Mouse (Mus musculus) lung, embryonic 15.5 days (tissue): ENCODE measurements around the gene Nudt9. TPM values are rescaled to one million over a fixed set of nuclear protein-coding genes. Genes with fewer than 3 reads are reported as not detected.
"Not testable (repeated sequence)": the region's sequence is repeated elsewhere in the genome, so short reads cannot be mapped to it uniquely, and the experiment has no call there.

Experiments
- ATAC-seq: fragments of 200-750 bp; cut with Nextera tagmentation; 2 replicates; pipeline ENCODE4 v1.8.0; 2017; ENCODE audit warnings: moderate number of reproducible peaks, borderline replicate concordance; ENCODE audit not compliant: low FRiP score, low TSS enrichment; ENCODE audit errors: extremely low read depth
- H3K27ac ChIP-seq: fragments of 300-500 bp; sonication (generic); 2 replicates; pipeline ENCODE4 v1.5.1; 2015; ENCODE audit warnings: moderate library complexity, mild to moderate bottlenecking, inconsistent platforms
- H3K27me3 ChIP-seq: fragments of 300-500 bp; sonication (generic); 2 replicates; pipeline ENCODE4 v1.6.1; 2015; ENCODE audit warnings: inconsistent platforms
- H3K36me3 ChIP-seq: fragments of 300-500 bp; sonication (generic); 2 replicates; pipeline ENCODE4 v1.6.1; 2015; ENCODE audit warnings: inconsistent platforms
- H3K4me1 ChIP-seq: fragments of 300-500 bp; sonication (generic); 2 replicates; pipeline ENCODE4 v1.6.1; 2015; ENCODE audit warnings: inconsistent platforms
- H3K4me2 ChIP-seq: fragments of 300-500 bp; sonication (generic); 2 replicates; pipeline ENCODE4 v1.6.1; 2015; ENCODE audit warnings: inconsistent platforms, mild to moderate bottlenecking, moderate library complexity
- H3K4me3 ChIP-seq: fragments of 300-500 bp; sonication (generic); 2 replicates; pipeline ENCODE4 v1.5.1; 2015; ENCODE audit warnings: mild to moderate bottlenecking, inconsistent platforms
- H3K9ac ChIP-seq: fragments of 300-500 bp; sonication (generic); 2 replicates; pipeline ENCODE4 v1.6.1; 2015; ENCODE audit warnings: inconsistent platforms
- H3K9me3 ChIP-seq: fragments of 300-500 bp; sonication (generic); 2 replicates; pipeline ENCODE4 v1.6.1; 2016; ENCODE audit warnings: inconsistent platforms
- WGBS: fragments of 180-500 bp; shearing (Covaris S2); methylation state at CpG from one replicate; pipeline ENCODE4 v1.1.7; 2015; 5-methylcytosine and 5-hydroxymethylcytosine counted together
- polyA plus RNA-seq: library from polyadenylated mRNA; unstranded; fragments of >200 nt; fragmentation: Nextera tagmentation; extraction: Ambion mirVana; gene quantifications from 2 replicates; pipeline ENCODE4 v1.2.1, GENCODE M21; 2015

The Nudt9 gene
- polyA plus RNA-seq, 1 experiment from 2014 or later: 67.0 TPM

GRCm38 (mm10) chr5:104021597-104022378, 24.3 kb upstream of the Nudt9 start, which contains the start of gene Hsd17b11:
Gene Hsd17b11 (minus strand): TSS chr5:104021919.
- H3K4me3 ChIP-seq: peak within 1 kb of the TSS; percentile 56
- peak within 1 kb of the TSS; percentile 76 for H3K4me2 ChIP-seq
- no peaks in the 10 kb centered on the region for H3K27me3 ChIP-seq
- H3K27ac ChIP-seq: peak within 1 kb of the TSS; percentile 89
- no peaks in the 10 kb centered on the region for H3K9me3 ChIP-seq
- peak; percentile 93 for ATAC-seq
- H3K36me3 ChIP-seq: peaks cover 12% of the 10 kb centered on the region; the same call in 1 of the 2 replicates
- H3K4me1 ChIP-seq: peaks cover 36% of the 10 kb centered on the region
- 1% methylated on average over 31 of the region's 31 CpGs for WGBS
- H3K9ac ChIP-seq: peak within 1 kb of the TSS; percentile 56

GRCm38 (mm10) chr5:104022558-104022957, 23.5 kb upstream of the Nudt9 start:
- H3K27me3 ChIP-seq: no peaks in the 10 kb centered on the region
- peak overlapping the region; percentile 76 for H3K4me2 ChIP-seq
- ATAC-seq: no peak
- H3K4me3 ChIP-seq: no peak overlapping the region
- H3K9me3 ChIP-seq: no peaks in the 10 kb centered on the region
- peaks cover 36% of the 10 kb centered on the region for H3K4me1 ChIP-seq
- H3K9ac ChIP-seq: no peak overlapping the region
- 51% methylated on average over 5 of the region's 5 CpGs for WGBS
- peak overlapping the region; percentile 89 for H3K27ac ChIP-seq
- H3K36me3 ChIP-seq: peaks cover 8% of the 10 kb centered on the region; the same call in 1 of the 2 replicates

GRCm38 (mm10) chr5:104023289-104024020, 22.7 kb upstream of the Nudt9 start:
- H3K4me2 ChIP-seq: no peak overlapping the region; the same call in 1 of the 2 replicates
- no peak overlapping the region for H3K9ac ChIP-seq
- H3K27me3 ChIP-seq: no peaks in the 10 kb centered on the region
- ATAC-seq: no peak
- H3K4me1 ChIP-seq: peaks cover 36% of the 10 kb centered on the region
- WGBS: 55% methylated on average over 8 of the region's 8 CpGs
- no peaks in the 10 kb centered on the region for H3K9me3 ChIP-seq
- H3K27ac ChIP-seq: peak overlapping the region; percentile 54
- no peaks in the 10 kb centered on the region for H3K36me3 ChIP-seq
- no peak overlapping the region for H3K4me3 ChIP-seq

- 75% methylated on average over 5 of the region's 5 CpGs for WGBS
- not testable (repeated sequence) for H3K27me3 ChIP-seq, H3K9ac ChIP-seq, H3K4me3 ChIP-seq, H3K36me3 ChIP-seq, H3K9me3 ChIP-seq, ATAC-seq, H3K4me2 ChIP-seq
- Histone ChIP-seq H3K4me1 (peaks cover 36% of the 10 kb centered on the region), H3K27ac (0 out of 2 replicates have a peak overlapping the region, but pooled peaks have one; percentile 54)
Observed at GRCm38 (mm10) chr5:104024193-104024592, 21.9 kb upstream of the Nudt9 start.

GRCm38 (mm10) chr5:104024762-104025161, 21.3 kb upstream of the Nudt9 start:
- peaks cover 30% of the 10 kb centered on the region for H3K4me1 ChIP-seq
- WGBS: 62% methylated on average over 11 of the region's 11 CpGs
- no peak for ATAC-seq
- no peak overlapping the region for H3K9ac ChIP-seq
- no peaks in the 10 kb centered on the region for H3K27me3 ChIP-seq
- no peak overlapping the region for H3K4me2 ChIP-seq
- H3K36me3 ChIP-seq: no peaks in the 10 kb centered on the region
- H3K4me3 ChIP-seq: no peak overlapping the region
- H3K9me3 ChIP-seq: no peaks in the 10 kb centered on the region
- H3K27ac ChIP-seq: no peak overlapping the region

GRCm38 (mm10) chr5:104025245-104025854, 20.8 kb upstream of the Nudt9 start:
- Histone ChIP-seq H3K4me1 (peaks cover 25% of the 10 kb centered on the region), H3K9ac (no peak overlapping the region), H3K27me3 (no peaks in the 10 kb centered on the region), H3K4me2 (no peak overlapping the region), H3K27ac (no peak overlapping the region), H3K9me3 (no peaks in the 10 kb centered on the region), H3K36me3 (no peaks in the 10 kb centered on the region), H3K4me3 (no peak overlapping the region)
- 40% methylated on average over 17 of the region's 17 CpGs for WGBS
- ATAC-seq: no peak

GRCm38 (mm10) chr5:104032434-104033097, 13.5 kb upstream of the Nudt9 start:
- no peak overlapping the region for H3K4me3 ChIP-seq
- H3K27me3 ChIP-seq: no peaks in the 10 kb centered on the region
- no peaks in the 10 kb centered on the region for H3K36me3 ChIP-seq
- no peaks in the 10 kb centered on the region for H3K9me3 ChIP-seq
- H3K27ac ChIP-seq: no peak overlapping the region
- no peak overlapping the region for H3K9ac ChIP-seq
- 40% methylated on average over 2 of the region's 2 CpGs for WGBS
- no peak for ATAC-seq
- no peak overlapping the region for H3K4me2 ChIP-seq
- no peaks in the 10 kb centered on the region for H3K4me1 ChIP-seq

GRCm38 (mm10) chr5:104035066-104035465, 11.0 kb upstream of the Nudt9 start:
- no peaks in the 10 kb centered on the region for H3K27me3 ChIP-seq
- ATAC-seq: no peak

GRCm38 (mm10) chr5:104035824-104036223, 10.3 kb upstream of the Nudt9 start:
- H3K9me3 ChIP-seq: no peaks in the 10 kb centered on the region
- H3K36me3 ChIP-seq: no peaks in the 10 kb centered on the region
- H3K9ac ChIP-seq: no peak overlapping the region
- H3K4me3 ChIP-seq: no peak overlapping the region
- 28% methylated on average over 1 of the region's 1 CpGs for whole genome bisulfite sequencing
- no peaks in the 10 kb centered on the region for H3K27me3 ChIP-seq
- H3K4me2 ChIP-seq: no peak overlapping the region
- ATAC-seq: no peak
- H3K4me1 ChIP-seq: no peaks in the 10 kb centered on the region
- H3K27ac ChIP-seq: no peak overlapping the region

More at GRCm38 (mm10) chr5:104035066-104035465, 11.0 kb upstream of the Nudt9 start:
- Histone ChIP-seq H3K9me3 (no peaks in the 10 kb centered on the region), H3K36me3 (no peaks in the 10 kb centered on the region), H3K9ac (no peak overlapping the region), H3K4me2 (no peak overlapping the region), H3K4me3 (no peak overlapping the region), H3K4me1 (no peaks in the 10 kb centered on the region), H3K27ac (no peak overlapping the region)

GRCm38 (mm10) chr5:104036686-104037085, 9.4 kb upstream of the Nudt9 start:
- Histone ChIP-seq H3K9me3 (no peaks in the 10 kb centered on the region), H3K9ac (no peak overlapping the region), H3K4me3 (no peak overlapping the region), H3K4me2 (no peak overlapping the region), H3K36me3 (no peaks in the 10 kb centered on the region), H3K27ac (no peak overlapping the region), H3K27me3 (no peaks in the 10 kb centered on the region), H3K4me1 (no peaks in the 10 kb centered on the region)
- 62% methylated on average over 1 of the region's 1 CpGs for WGBS
- ATAC-seq: no peak

- H3K9me3 ChIP-seq: no peaks in the 10 kb centered on the region
- no peak overlapping the region for H3K4me3 ChIP-seq
- no peaks in the 10 kb centered on the region for H3K4me1 ChIP-seq
- H3K27me3 ChIP-seq: no peaks in the 10 kb centered on the region
- 65% methylated on average over 6 of the region's 6 CpGs for whole genome bisulfite sequencing
- no peak overlapping the region for H3K4me2 ChIP-seq
- no peak for ATAC-seq
- no peak overlapping the region for H3K9ac ChIP-seq
- H3K36me3 ChIP-seq: no peaks in the 10 kb centered on the region
- no peak overlapping the region for H3K27ac ChIP-seq
Observed at GRCm38 (mm10) chr5:104039154-104039932, 6.8 kb upstream of the Nudt9 start.
